Mouse (Mus musculus) myocyte (in vitro differentiated cells): ENCODE data around the gene Nfu1. TPM values are rescaled to one million over a fixed set of nuclear protein-coding genes. Genes with fewer than 3 reads are reported as not detected.
A peak's percentile ranks its signal among the peaks of the same experiment; 100 is the strongest.

ENCODE experiments used
- H3K27me3 ChIP-seq: one replicate; pipeline ENCODE4 v1.6.1; 2011; ENCODE audit not compliant: control insufficient read depth, insufficient read depth, insufficient read length
- H3K36me3 ChIP-seq: one replicate; pipeline ENCODE4 v1.6.1; 2011; ENCODE audit not compliant: control insufficient read depth, insufficient read depth
- H3K4me2 ChIP-seq: one replicate; pipeline ENCODE4 v1.6.1; 2011; ENCODE audit warnings: low read depth, control low read depth
- H3K4me3 ChIP-seq: one replicate; pipeline ENCODE4 v1.5.1; 2011; ENCODE audit warnings: mild to moderate bottlenecking, control low read depth, moderate library complexity
- H3K79me2 ChIP-seq: one replicate; pipeline ENCODE4 v1.6.1; 2011; ENCODE audit not compliant: control insufficient read depth, insufficient read depth
- H3ac ChIP-seq: one replicate; pipeline ENCODE4 v1.6.1; 2011; ENCODE audit not compliant: control insufficient read depth, insufficient read length
- CEBPB ChIP-seq: IDR thresholded peaks from 2 replicates; pipeline ENCODE4 v1.6.1; 2011; ENCODE audit warnings: mild to moderate bottlenecking, moderate library complexity; ENCODE audit not compliant: poor library complexity, insufficient read depth, severe bottlenecking
- E2F4 ChIP-seq: IDR thresholded peaks from one replicate; pipeline ENCODE4 v1.6.1; 2011; ENCODE audit warnings: mild to moderate bottlenecking, control low read depth, moderate library complexity; ENCODE audit not compliant: insufficient read depth
- MAX ChIP-seq: IDR thresholded peaks from one replicate; pipeline ENCODE4 v1.6.1; 2011; ENCODE audit warnings: low read depth, mild to moderate bottlenecking, control low read depth
- MYOD1 ChIP-seq, 3 experiments: IDR thresholded peaks; one replicate each; pipeline ENCODE4 v1.6.1; 2011; ENCODE audit warnings: control low read depth in 2 of 3, low read depth in 2 of 3, mild to moderate bottlenecking in 2 of 3, moderate library complexity in 1 of 3; ENCODE audit not compliant: insufficient read length in 2 of 3, control insufficient read depth in 1 of 3
- MYOG ChIP-seq, 3 experiments: IDR thresholded peaks; one replicate each; pipeline ENCODE4 v1.6.1; 2011; ENCODE audit warnings: control low read depth in 2 of 3, low read depth in 2 of 3, mild to moderate bottlenecking in 2 of 3; ENCODE audit not compliant: insufficient read length in 2 of 3, control insufficient read depth in 1 of 3, insufficient read depth in 1 of 3
- POLR2A ChIP-seq: IDR thresholded peaks from one replicate; pipeline ENCODE4 v1.6.1; 2011; ENCODE audit warnings: low read depth, mild to moderate bottlenecking, control low read depth, moderate library complexity; ENCODE audit not compliant: insufficient read length
- POLR2AphosphoS2 ChIP-seq: IDR thresholded peaks from one replicate; pipeline ENCODE4 v1.6.1; 2011; ENCODE audit warnings: low read depth, control low read depth; ENCODE audit not compliant: insufficient read length
- REST ChIP-seq: IDR thresholded peaks from one replicate; pipeline ENCODE4 v1.6.1; 2011; ENCODE audit warnings: mild to moderate bottlenecking, control low read depth, moderate library complexity; ENCODE audit not compliant: insufficient read depth, insufficient read length
- SRF ChIP-seq: IDR thresholded peaks from one replicate; pipeline ENCODE4 v1.6.1; 2011; ENCODE audit warnings: low read depth; ENCODE audit not compliant: control insufficient read depth, insufficient read length
- TCF12 ChIP-seq: IDR thresholded peaks from one replicate; pipeline ENCODE4 v1.6.1; 2011; ENCODE audit warnings: mild to moderate bottlenecking, control low read depth; ENCODE audit not compliant: poor library complexity, insufficient read depth, severe bottlenecking
- TCF3 ChIP-seq: IDR thresholded peaks from one replicate; pipeline ENCODE4 v1.6.1; 2011; ENCODE audit warnings: low read depth, control low read depth; ENCODE audit not compliant: insufficient read length
- USF1 ChIP-seq: IDR thresholded peaks from one replicate; pipeline ENCODE4 v1.6.1; 2011; ENCODE audit warnings: low read depth, mild to moderate bottlenecking, control low read depth, moderate library complexity
- polyA plus RNA-seq: library from polyadenylated mRNA; unstranded; fragments of >200 nt; fragmentation: generic; extraction: Trizol; gene quantifications from one replicate; pipeline ENCODE4 v1.2.1, GENCODE M21; 2012; ENCODE audit warnings: missing spikeins

Gene Nfu1
- polyA plus RNA-seq, 1 experiment, result 240 TPM

DNA sequence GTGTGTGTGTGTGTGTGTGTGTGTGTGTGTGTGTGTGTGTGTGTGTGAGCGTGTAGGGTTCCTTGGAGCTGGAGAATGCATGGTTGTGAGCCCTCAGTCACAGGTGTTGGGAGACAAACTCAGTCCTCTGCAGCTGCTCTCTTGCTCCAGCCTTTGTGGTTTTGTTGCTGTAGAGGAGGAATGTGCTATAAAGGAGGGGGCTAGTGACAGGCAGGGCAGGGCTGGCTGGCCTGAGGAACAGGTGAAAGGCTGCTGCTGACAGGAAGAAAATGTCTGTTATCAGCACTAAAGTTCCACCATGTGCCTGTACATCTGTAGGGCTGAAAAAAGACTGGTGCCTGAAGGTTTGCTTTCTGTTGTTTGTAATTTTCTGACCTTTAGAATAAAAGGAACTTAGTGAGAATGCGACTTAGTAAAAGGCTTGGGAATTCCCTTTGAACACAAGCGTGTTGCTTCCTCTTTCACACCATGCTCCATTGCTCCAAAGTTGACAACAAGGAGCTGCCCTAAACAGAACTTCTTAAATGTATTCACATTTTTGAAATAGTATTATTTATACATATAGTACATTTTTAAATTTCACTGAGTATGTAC is 66.2 kb downstream of the Nfu1 start:
- Histone ChIP-seq H3ac (no peak overlapping the region), H3K27me3 (no peaks in the 10 kb centered on the region), H3K4me3 (no peak overlapping the region), H3K79me2 (no peaks in the 10 kb centered on the region), H3K36me3 (peaks cover 23% of the 10 kb centered on the region), H3K4me2 (no peak overlapping the region)
- TF ChIP-seq USF1 (no peak), TCF3 (peak; percentile 83), REST (no peak), MAX (no peak), MYOG (IDR thresholded peaks at IDR 0.05; ENCODE audit: control insufficient read depth in 1 of 3, insufficient read depth in 1 of 3, insufficient read length in 2 of 3, low read depth in 2 of 3) (peak; percentile 79 to 98 (median 96)), E2F4 (no peak), TCF12 (peak; percentile 96), CEBPB (peak; percentile 54; the same call in 1 of the 2 replicates), POLR2AphosphoS2 (no peak), MYOD1 (IDR thresholded peaks at IDR 0.05; ENCODE audit: control insufficient read depth in 1 of 3, insufficient read length in 2 of 3, low read depth in 2 of 3) (peak; percentile 93 to 98 (median 94)), SRF (no peak), POLR2A (no peak)

Other genes with a start within 250 kb of the Nfu1 start
- gene Anxa4, start 215.7 kb upstream of the Nfu1 start, polyA plus RNA-seq, result 72.5 TPM
- 11.5 TPM for gene Aak1, start 159.7 kb upstream of the Nfu1 start, polyA plus RNA-seq
- gene Gfpt1, start 33.6 kb downstream of the Nfu1 start, polyA plus RNA-seq, result 13.4 TPM
- gene D6Ertd527e, start 95.5 kb downstream of the Nfu1 start, polyA plus RNA-seq, result 0.11 TPM